ENCODE assay signal across 8 mouse cellular contexts in the genomic region with DNA sequence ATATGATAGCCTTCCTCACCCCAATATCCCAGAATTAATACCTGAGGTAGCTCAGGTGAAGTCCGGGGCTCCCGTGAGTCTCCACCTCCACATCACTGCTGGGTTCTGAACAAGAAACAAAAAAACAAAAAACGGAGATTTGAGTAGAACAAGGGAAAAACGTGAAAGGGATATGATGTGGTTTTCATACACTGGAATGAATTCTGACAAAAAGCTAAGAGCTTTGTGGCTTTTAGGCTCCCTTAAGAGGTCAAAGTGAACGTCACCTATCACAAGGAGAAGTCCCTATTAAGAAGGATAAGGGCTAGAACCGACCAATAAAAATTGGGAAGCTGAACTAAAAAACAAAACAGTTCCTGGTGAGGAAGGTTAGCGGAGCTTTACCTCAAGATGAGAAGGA. TPM values are rescaled to one million over a fixed set of nuclear protein-coding genes. Genes with fewer than 3 reads are reported as not detected.
DNase-seq lines count a peak whose midpoint lies in the region; ATAC-seq and TF ChIP-seq lines count a peak whose summit lies in the region.

No protein-coding gene starts in this region.

- H3K4me1 ChIP-seq in kidney, embryonic 14.5 days (ENCODE audit: control insufficient read depth, insufficient read depth, low read length): peaks cover 10% of the 10 kb centered on the region; the same call in 1 of the 2 replicates
- no peaks in the 10 kb centered on the region; the same call in 1 of the 2 replicates for H3K4me1 ChIP-seq in bone marrow, adult 2 months (ENCODE audit: control insufficient read depth, insufficient read depth, low read length)
- peaks cover 18% of the 10 kb centered on the region for H3K4me1 ChIP-seq in hindbrain, embryonic 12.5 days
- H3K4me1 ChIP-seq in midbrain, embryonic 12.5 days: peaks cover 21% of the 10 kb centered on the region

- intact Hi-C loops in gastrocnemius, postnatal 36 days (cut with DNase I): loop anchor here (5.0 kb wide), 1 partner anchor 49 kb away; a partner anchor contains a TSS

- 29% methylated on average over 7 of the region's 7 CpGs for WGBS in kidney, embryonic 14.5 days
- 4% methylated on average over 7 of the region's 7 CpGs for WGBS in bone marrow, adult 2 months
- 30% methylated on average over 7 of the region's 7 CpGs for WGBS in hindbrain, embryonic 12.5 days
- 30% methylated on average over 7 of the region's 7 CpGs for WGBS in midbrain, embryonic 12.5 days

- H3K36me3 ChIP-seq in kidney, embryonic 14.5 days (ENCODE audit: control insufficient read depth, insufficient read depth, low read length): peaks cover 38% of the 10 kb centered on the region
- H3K36me3 ChIP-seq in hindbrain, embryonic 12.5 days: peaks cover 41% of the 10 kb centered on the region
- H3K36me3 ChIP-seq in midbrain, embryonic 12.5 days: peaks cover 37% of the 10 kb centered on the region

- no peak for DNase-seq in kidney, adult 9 months
- DNase-seq in embryo, embryonic 9.5 days (ENCODE audit: extremely low spot score): no peak
- DNase-seq in thymus, postnatal 36 days: no peak
- DNase-seq in gastrocnemius, postnatal 36 days: no peak

- peak overlapping the region; percentile 78 for H3K4me3 ChIP-seq in kidney, embryonic 14.5 days (ENCODE audit: low read length)
- H3K4me3 ChIP-seq in bone marrow, adult 2 months (replicated peaks; ENCODE audit: control insufficient read depth, low read depth, low read length): peak overlapping the region; percentile 83
- H3K4me3 ChIP-seq in hindbrain, embryonic 12.5 days: peak overlapping the region; percentile 73
- peak overlapping the region; percentile 61 for H3K4me3 ChIP-seq in midbrain, embryonic 12.5 days

- H3K27me3 ChIP-seq in kidney, embryonic 14.5 days (ENCODE audit: control insufficient read depth, insufficient read depth, low read length): no peaks in the 10 kb centered on the region
- no peaks in the 10 kb centered on the region for H3K27me3 ChIP-seq in hindbrain, embryonic 12.5 days
- no peaks in the 10 kb centered on the region for H3K27me3 ChIP-seq in midbrain, embryonic 12.5 days

- no peaks in the 10 kb centered on the region for H3K9me3 ChIP-seq in kidney, embryonic 14.5 days (ENCODE audit: control insufficient read depth, low read length)
- no peaks in the 10 kb centered on the region for H3K9me3 ChIP-seq in hindbrain, embryonic 12.5 days (replicated peaks)
- no peaks in the 10 kb centered on the region for H3K9me3 ChIP-seq in midbrain, embryonic 12.5 days

- H3K27ac ChIP-seq in kidney, embryonic 14.5 days (ENCODE audit: low read depth, low read length): peak overlapping the region; percentile 92
- H3K27ac ChIP-seq in bone marrow, adult 2 months (ENCODE audit: control insufficient read depth, insufficient read depth, low read depth, low read length, poor library complexity): peak overlapping the region; percentile 92
- H3K27ac ChIP-seq in hindbrain, embryonic 12.5 days: peak overlapping the region; percentile 95
- H3K27ac ChIP-seq in midbrain, embryonic 12.5 days (replicated peaks): peak overlapping the region; percentile 96

- TF ChIP-seq CTCF in bone marrow, adult 2 months (IDR thresholded peaks at IDR 0.05; ENCODE audit: control insufficient read depth, insufficient read depth, low read length): no peak

- ATAC-seq in kidney, embryonic 14.5 days (ENCODE audit: low FRiP score, low TSS enrichment): no peak
- ATAC-seq in hindbrain, embryonic 12.5 days (ENCODE audit: low FRiP score): no peak
- ATAC-seq in midbrain, embryonic 12.5 days (ENCODE audit: low FRiP score, low read depth): no peak

- TF ChIP-seq POLR2A in bone marrow, adult 2 months (IDR thresholded peaks at IDR 0.05; ENCODE audit: borderline replicate concordance, control insufficient read depth, low read depth, low read length): no peak

- H3K4me2 ChIP-seq in kidney, embryonic 14.5 days (replicated peaks; ENCODE audit: low read depth, low read length): peak overlapping the region; percentile 80
- peak overlapping the region; percentile 82 for H3K4me2 ChIP-seq in hindbrain, embryonic 12.5 days (replicated peaks)
- H3K4me2 ChIP-seq in midbrain, embryonic 12.5 days (replicated peaks): peak overlapping the region; percentile 76

- H3K9ac ChIP-seq in kidney, embryonic 14.5 days (ENCODE audit: low read depth, low read length): peak overlapping the region; percentile 67
- H3K9ac ChIP-seq in hindbrain, embryonic 12.5 days: peak overlapping the region; percentile 73
- peak overlapping the region; percentile 68 for H3K9ac ChIP-seq in midbrain, embryonic 12.5 days (replicated peaks)

RNA-seq across cellular contexts. Expression of a gene that starts 0.8 kb away (rescaled TPM):
- 11.3 and 13.5 TPM in 2 replicates for polyA plus RNA-seq in kidney, embryonic 14.5 days (2014; fragmentation: Nextera tagmentation; extraction: Ambion mirVana)
- polyA plus RNA-seq in bone marrow, adult 2 months (2011; ENCODE audit: insufficient read depth, insufficient read length, low replicate concordance, missing spikeins): 7.0 and 9.8 TPM in 2 replicates
- polyA plus RNA-seq in hindbrain, embryonic 12.5 days (2016; fragmentation: Nextera tagmentation; extraction: Ambion mirVana): 20.8 TPM in 2 replicates
- polyA plus RNA-seq in midbrain, embryonic 12.5 days (2016; fragmentation: Nextera tagmentation; extraction: Ambion mirVana): 20.1 and 22.5 TPM in 2 replicates
- total RNA-seq in gastrocnemius, postnatal 36 days (2021): 1 to 10 TPM; 3.7 to 5.3 TPM

RNA-seq across cellular contexts. Expression of a gene that starts 2.3 kb away (rescaled TPM):
- 4,683 and 5,796 TPM in 2 replicates for polyA plus RNA-seq in kidney, embryonic 14.5 days (2014; fragmentation: Nextera tagmentation; extraction: Ambion mirVana)
- 2,208 and 2,695 TPM in 2 replicates for polyA plus RNA-seq in bone marrow, adult 2 months (2011; ENCODE audit: insufficient read depth, insufficient read length, low replicate concordance, missing spikeins)
- polyA plus RNA-seq in hindbrain, embryonic 12.5 days (2016; fragmentation: Nextera tagmentation; extraction: Ambion mirVana): 2,172 and 2,716 TPM in 2 replicates
- polyA plus RNA-seq in midbrain, embryonic 12.5 days (2016; fragmentation: Nextera tagmentation; extraction: Ambion mirVana): 2,391 and 2,602 TPM in 2 replicates
- total RNA-seq in gastrocnemius, postnatal 36 days (2021): 100 to 1,000 TPM; 857 to 980 TPM

RNA-seq across cellular contexts. Expression of a gene that starts 19.0 kb away (rescaled TPM):
- 237 and 254 TPM in 2 replicates for polyA plus RNA-seq in kidney, embryonic 14.5 days (2014; fragmentation: Nextera tagmentation; extraction: Ambion mirVana)
- polyA plus RNA-seq in bone marrow, adult 2 months (2011; ENCODE audit: insufficient read depth, insufficient read length, low replicate concordance, missing spikeins): 80.3 and 116 TPM in 2 replicates
- 140 and 143 TPM in 2 replicates for polyA plus RNA-seq in hindbrain, embryonic 12.5 days (2016; fragmentation: Nextera tagmentation; extraction: Ambion mirVana)
- 164 and 170 TPM in 2 replicates for polyA plus RNA-seq in midbrain, embryonic 12.5 days (2016; fragmentation: Nextera tagmentation; extraction: Ambion mirVana)
- 10 to 100 TPM; 32.8 to 39.0 TPM for total RNA-seq in gastrocnemius, postnatal 36 days (2021)

RNA-seq across cellular contexts. Expression of a gene that starts 21.1 kb away (rescaled TPM):
- polyA plus RNA-seq in kidney, embryonic 14.5 days (2014; fragmentation: Nextera tagmentation; extraction: Ambion mirVana): 9.9 and 16.1 TPM in 2 replicates
- 26.2 and 36.1 TPM in 2 replicates for polyA plus RNA-seq in bone marrow, adult 2 months (2011; ENCODE audit: insufficient read depth, insufficient read length, low replicate concordance, missing spikeins)
- 28.9 and 30.9 TPM in 2 replicates for polyA plus RNA-seq in hindbrain, embryonic 12.5 days (2016; fragmentation: Nextera tagmentation; extraction: Ambion mirVana)
- 25.6 and 26.6 TPM in 2 replicates for polyA plus RNA-seq in midbrain, embryonic 12.5 days (2016; fragmentation: Nextera tagmentation; extraction: Ambion mirVana)
- total RNA-seq in gastrocnemius, postnatal 36 days (2021): 10 to 100 TPM; 12.8 to 13.0 TPM

RNA-seq across cellular contexts. Expression of a gene that starts 42.7 kb away (rescaled TPM):
- 5.1 and 11.8 TPM in 2 replicates for polyA plus RNA-seq in kidney, embryonic 14.5 days (2014; fragmentation: Nextera tagmentation; extraction: Ambion mirVana)
- 0.59 and 0.75 TPM in 2 replicates for polyA plus RNA-seq in bone marrow, adult 2 months (2011; ENCODE audit: insufficient read depth, insufficient read length, low replicate concordance, missing spikeins)
- polyA plus RNA-seq in hindbrain, embryonic 12.5 days (2016; fragmentation: Nextera tagmentation; extraction: Ambion mirVana): 9.8 and 11.7 TPM in 2 replicates
- 0.76 and 0.94 TPM in 2 replicates for polyA plus RNA-seq in midbrain, embryonic 12.5 days (2016; fragmentation: Nextera tagmentation; extraction: Ambion mirVana)
- 1 to 10 TPM; 2.1 to 4.6 TPM for total RNA-seq in gastrocnemius, postnatal 36 days (2021)
